Mouse (Mus musculus) heart, postnatal 0 days (tissue): Measurements from ENCODE around the gene Iqub.

ENCODE experiments used
- CTCF ChIP-seq: IDR thresholded peaks from 2 replicates; pipeline ENCODE4 v1.5.1; 2016; ENCODE audit warnings: antibody characterized with exemption, control low read depth, low read depth
- EP300 ChIP-seq: IDR thresholded peaks from 2 replicates; pipeline ENCODE4 v1.6.1; 2016; ENCODE audit warnings: antibody characterized with exemption, low read depth

GRCm38 (mm10) chr6:24540106-24540505 lies 25.2 kb upstream of the Iqub start:
- TF ChIP-seq CTCF = no peak
- TF ChIP-seq EP300 = no peak
